Mouse (Mus musculus) CD4-positive, CD25-positive, alpha-beta regulatory T cell, adult 4 months (primary cell): ENCODE results near the gene Iqcg. TPM values are rescaled to one million over a fixed set of nuclear protein-coding genes. Genes with fewer than 3 reads are reported as not detected.

Experiments
- ATAC-seq: one replicate; pipeline ENCODE4 v1.8.0; 2017
- polyA plus RNA-seq, 2 experiments: library from polyadenylated mRNA; unstranded; fragments of 100-300 nt; shearing (Covaris generic); gene quantifications; one replicate each; pipeline ENCODE4 v1.2.1; 2017

The Iqcg gene
- polyA plus RNA-seq, 2 experiments from 2014 or later = 1.1 TPM

DNA sequence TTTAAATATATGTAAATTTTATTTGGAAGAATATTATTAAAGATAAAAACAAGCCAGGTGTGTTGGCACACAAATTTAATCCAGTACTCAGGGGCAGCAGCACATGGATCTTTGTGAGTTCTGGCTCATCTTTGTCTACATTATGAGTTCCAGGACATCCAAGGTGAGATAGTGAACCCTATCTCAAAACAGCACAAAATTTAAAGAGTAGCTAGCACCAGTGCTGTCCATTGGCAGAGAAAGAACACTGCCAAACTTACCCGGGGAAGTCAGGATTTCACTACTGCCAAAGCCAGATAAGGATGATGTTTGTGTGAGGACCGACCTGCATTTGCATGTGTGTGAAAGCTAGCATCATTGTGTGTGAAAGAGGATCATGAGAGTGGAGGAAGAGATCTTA, 83.0 kb downstream of the Iqcg start:
- no peak for ATAC-seq

DNA sequence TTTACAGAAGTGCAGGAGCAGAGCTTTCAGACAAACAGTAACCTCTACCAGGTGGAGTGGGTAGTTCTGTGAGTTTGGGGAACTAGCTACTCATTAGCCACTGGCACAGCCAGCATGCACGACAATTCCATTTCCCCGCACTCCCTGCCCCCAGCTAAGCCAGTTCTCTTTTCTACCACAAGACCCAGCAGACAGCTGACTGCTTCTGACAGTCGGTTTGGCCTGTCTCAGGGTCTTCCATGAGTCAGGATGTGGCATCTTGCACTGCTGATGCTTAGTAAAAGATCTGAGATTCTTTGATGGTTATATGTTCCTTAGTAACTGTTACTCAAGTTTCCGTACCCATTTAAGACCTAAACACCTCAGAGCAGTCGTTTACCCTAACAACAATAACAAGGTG, 83.5 kb downstream of the Iqcg start:
- peak; percentile 34 for ATAC-seq

Other genes starting within 250 kb of the Iqcg start
- not detected for gene Smbd1, start 245.7 kb downstream of the Iqcg start, polyA plus RNA-seq
- gene Fyttd1, start 178.7 kb downstream of the Iqcg start, polyA plus RNA-seq = 10 to 100 TPM; 64.8 to 65.3 TPM
- 10 to 100 TPM; 13.3 to 19.6 TPM for gene Rubcn, start 178.5 kb downstream of the Iqcg start, polyA plus RNA-seq
- gene Lrch3, start 142.1 kb downstream of the Iqcg start, polyA plus RNA-seq = 10 to 100 TPM; 19.4 to 23.0 TPM
- gene Rpl35a, start 235 bp upstream of the Iqcg start, polyA plus RNA-seq = 1,000 to 10,000 TPM; 1,192 to 1,593 TPM
- gene Lmln, start 6.3 kb upstream of the Iqcg start, polyA plus RNA-seq = under 1 TPM; 0.15 to 0.66 TPM
- 1 to 10 TPM; 5.1 to 8.6 TPM for gene Osbpl11, start 128.9 kb upstream of the Iqcg start, polyA plus RNA-seq
- gene Snx4, start 195.2 kb upstream of the Iqcg start, polyA plus RNA-seq = 10 to 100 TPM; 87.7 to 96.3 TPM